Mouse (Mus musculus) CH12F3 (cell line): ENCODE measurements around the gene Wfdc2.
"Not testable (repeated sequence)": the region's sequence is repeated elsewhere in the genome, so short reads cannot be mapped to it uniquely, and the experiment has no call there.

ENCODE experiments used
- in situ Hi-C: fragments of 300-500 bp; cut with MboI; formaldehyde crosslinking; loops from 2 replicates; pipeline ENCODE4 v1.14.3; 2020; ENCODE audit warnings: low sequenced_read_pairs

Gene Wfdc2

GRCm38 (mm10) chr2:164613471-164613870 is 51.3 kb downstream of the Wfdc2 start, which contains the start of the genes Wfdc6b and Wfdc8:
TSS of gene Wfdc6b (plus strand) at chr2:164613522.
TSS of gene Wfdc8 (minus strand) at chr2:164613626.
- in situ Hi-C loops: not testable (repeated sequence)

DNA sequence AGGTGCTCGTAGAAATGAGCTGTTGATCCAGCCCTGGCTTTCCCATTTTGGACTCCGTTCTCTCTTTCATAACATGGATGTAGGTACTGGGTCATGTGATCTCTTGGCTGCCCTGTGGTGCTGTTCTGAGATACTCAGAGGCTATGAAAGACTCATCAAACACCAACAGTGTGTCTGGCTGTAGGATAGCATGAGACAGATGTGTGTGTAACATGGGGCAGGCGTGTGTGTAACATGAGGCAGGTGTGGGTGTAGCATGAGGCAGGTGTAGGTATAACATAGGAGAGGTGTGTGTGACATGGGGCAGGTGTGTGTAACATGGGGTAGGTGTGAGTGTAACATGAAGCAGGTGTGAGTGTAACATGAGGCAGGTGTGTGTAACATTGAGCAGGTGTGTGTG is 53.2 kb downstream of the Wfdc2 start:
- in situ Hi-C loops: no loop called here
